Mouse (Mus musculus) C2C12 (cell line): Measurements from ENCODE around the gene Chid1.

ENCODE experiments used
- CTCF ChIP-seq: IDR thresholded peaks from one replicate; pipeline ENCODE4 v1.5.1; 2011; ENCODE audit not compliant: control insufficient read depth, insufficient read depth, insufficient read length
- USF1 ChIP-seq: IDR thresholded peaks from one replicate; pipeline ENCODE4 v1.6.1; 2011; ENCODE audit warnings: low read depth, mild to moderate bottlenecking, control low read depth, moderate library complexity

DNA sequence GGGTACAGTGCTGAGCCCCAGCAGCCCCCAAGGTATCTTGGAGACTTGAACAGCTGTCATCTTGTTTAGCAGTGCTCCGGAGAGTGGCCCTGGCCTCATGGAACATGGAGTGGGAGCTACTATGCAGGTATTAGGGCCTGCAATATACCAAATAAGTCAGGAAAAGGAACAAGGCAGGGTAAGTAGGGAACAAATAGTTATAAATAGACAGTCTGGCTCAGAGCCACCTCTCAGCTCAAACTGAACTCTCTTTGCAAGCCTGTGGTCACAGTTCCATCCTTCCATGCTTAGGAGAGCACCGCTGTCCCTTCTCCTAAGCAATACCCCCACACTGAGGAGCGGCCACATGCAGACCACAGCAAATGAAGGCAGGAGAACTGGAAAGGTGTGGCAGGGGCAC is 42.1 kb downstream of the Chid1 start:
- TF ChIP-seq USF1 (no peak), CTCF (no peak)
